Mouse (Mus musculus) T-cell, adult 2 months (primary cell): ENCODE measurements around the gene Popdc2.

Experiments used
- DNase-seq: peaks from one replicate; pipeline ENCODE4 v3.0.0; 2022; ENCODE audit warnings: low spot score

The Popdc2 gene

DNA sequence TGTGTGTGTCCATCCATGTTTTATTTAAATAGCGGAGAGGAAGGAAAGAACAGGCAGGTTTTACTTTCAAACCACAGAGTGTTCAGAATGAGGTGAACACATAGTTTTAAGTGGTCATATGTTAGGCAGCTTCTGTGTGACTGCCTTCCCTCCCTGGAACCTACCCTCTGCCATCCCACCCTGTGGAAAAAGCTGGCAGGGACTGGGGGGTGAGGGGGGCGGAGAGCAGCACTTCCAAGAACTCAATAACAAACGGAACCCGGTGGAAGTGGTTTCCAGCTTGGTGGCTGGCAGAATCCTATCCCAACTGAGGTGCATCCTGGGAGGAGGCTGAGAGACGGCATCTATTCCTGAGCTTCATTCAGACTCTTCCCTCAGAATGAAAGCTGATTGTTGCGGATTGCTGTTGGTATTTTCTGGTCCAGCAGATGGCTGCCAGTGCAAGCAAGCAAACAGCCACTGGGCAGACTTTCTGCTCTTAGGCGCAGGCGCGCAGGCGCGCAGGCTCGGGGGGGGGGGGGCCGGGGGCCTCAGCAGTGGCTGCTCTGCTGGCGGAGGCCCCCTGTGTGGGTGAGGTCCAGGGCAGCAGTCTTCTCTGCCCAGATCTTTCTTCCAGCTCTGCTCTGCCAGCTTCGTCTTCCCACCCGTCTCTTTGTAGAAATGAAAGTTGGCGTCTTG is 14.3 kb downstream of the Popdc2 start:
- peak; percentile 25 for DNase-seq

DNA sequence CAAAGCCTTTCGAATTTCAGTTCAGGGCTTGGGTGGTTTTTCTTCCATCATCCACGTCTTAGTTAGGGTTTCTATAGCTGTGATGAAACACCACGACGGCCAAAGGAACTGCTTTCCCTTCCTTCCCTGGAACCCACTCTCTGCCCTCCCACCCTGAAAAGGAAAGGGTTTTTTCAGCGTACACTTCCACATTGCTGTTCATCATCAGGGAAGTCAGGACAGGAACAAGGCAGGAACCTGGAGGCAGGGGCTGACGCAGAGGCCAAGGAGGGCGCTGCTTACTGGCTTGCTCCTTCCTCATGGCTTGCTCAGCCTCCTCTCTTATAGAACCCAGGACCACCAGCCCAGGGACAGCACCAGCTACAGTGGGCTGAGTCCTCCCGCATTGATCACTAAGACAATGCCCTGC is 14.8 kb downstream of the Popdc2 start:
- peak; percentile 8 for DNase-seq

DNA sequence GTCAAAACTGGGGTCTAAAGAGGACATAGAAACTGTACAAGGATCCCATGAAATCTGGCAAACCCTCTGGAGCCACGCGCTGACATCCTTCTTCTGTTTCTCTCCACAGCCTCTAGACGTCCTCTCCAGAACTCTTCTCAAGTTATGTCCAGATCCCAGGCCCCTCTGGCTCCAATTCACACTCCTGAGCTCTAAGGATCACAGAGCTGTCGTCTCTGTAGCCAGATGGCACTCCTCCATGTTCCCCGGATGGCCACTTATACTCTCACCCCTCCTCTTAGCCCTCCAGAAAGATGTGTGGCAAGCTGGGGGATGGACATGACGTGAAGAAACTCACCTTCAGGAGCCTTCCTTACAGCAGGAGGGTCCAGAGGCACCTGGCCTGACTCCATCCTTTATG is 15.5 kb downstream of the Popdc2 start:
- no peak for DNase-seq

DNA sequence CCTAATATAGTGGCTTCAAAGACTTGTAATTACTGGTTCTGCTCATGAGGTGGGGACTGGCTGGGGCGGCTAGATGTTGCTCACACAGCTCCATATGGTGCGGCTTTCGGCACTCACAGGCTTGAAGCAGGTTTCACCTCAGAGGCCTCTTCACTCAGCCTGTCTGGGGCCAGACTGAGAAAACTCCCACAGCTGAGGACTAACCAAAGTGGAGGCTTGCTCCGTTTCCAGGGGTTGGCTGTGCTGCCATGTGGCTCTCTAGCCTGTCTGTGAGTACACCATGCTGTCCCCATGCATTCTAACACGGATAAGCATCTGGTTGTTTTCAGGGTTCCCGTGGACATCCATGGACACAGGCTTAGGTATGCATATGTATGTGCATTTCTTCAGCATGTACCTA is 16.6 kb downstream of the Popdc2 start:
- DNase-seq, result no peak

DNA sequence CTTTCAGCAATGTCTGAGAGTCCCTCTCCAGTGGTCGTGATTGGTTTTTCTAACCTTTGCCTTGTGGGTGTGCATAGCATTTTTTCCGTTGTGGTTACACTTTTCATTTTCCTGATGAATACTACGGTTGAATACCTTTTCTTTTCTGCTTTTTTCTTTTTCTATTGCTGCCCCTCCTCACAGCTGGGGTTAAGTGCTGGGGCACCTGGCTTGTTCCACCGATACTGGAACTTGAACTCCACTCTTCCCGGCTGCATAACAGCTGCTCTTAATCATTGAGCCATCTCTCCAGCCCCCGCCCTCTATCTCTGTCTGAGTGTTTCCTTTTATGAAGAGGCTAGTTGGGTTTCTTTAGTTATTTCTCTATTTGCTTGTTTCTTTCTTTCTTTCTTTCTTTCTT is 17.1 kb downstream of the Popdc2 start:
- no peak for DNase-seq

DNA sequence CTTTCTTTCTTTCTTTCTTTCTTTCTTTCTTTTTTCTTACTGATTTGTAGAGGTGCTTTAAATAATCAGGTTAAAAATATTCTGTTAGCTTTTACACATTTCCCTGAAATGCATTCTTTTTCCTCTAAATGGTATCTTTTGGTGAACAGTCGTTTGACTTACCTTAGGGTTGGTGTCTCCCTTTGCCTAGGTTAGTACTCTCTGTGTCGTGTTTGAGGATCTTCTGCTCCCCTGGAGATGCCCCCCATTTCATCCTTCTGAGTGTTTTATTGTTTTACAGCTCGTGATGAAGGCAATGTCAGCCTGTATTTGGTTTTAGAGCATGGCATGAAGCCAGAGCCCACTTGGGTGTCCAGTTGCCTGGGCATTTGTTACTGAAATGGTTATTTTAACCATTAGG is 17.5 kb downstream of the Popdc2 start:
- DNase-seq, result no peak

DNA sequence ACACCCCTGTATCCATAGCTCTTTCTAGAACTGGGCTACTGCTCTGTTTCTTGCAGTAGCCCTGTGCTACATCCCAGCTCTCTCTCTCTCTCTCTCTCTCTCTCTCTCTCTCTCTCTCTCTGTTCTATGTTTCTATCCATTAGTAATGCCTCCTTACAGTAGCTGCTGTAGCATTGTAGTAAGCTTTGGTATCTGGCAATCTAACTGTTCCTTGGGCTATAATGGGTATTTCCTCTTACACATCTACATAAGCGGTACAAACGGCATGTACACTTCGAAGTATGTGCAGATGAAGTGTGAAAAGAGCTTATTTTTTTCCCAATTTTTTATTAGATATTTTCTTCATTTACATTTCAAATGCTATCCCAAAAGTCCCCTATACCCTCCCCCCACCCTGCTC is 17.9 kb downstream of the Popdc2 start:
- no peak for DNase-seq

DNA sequence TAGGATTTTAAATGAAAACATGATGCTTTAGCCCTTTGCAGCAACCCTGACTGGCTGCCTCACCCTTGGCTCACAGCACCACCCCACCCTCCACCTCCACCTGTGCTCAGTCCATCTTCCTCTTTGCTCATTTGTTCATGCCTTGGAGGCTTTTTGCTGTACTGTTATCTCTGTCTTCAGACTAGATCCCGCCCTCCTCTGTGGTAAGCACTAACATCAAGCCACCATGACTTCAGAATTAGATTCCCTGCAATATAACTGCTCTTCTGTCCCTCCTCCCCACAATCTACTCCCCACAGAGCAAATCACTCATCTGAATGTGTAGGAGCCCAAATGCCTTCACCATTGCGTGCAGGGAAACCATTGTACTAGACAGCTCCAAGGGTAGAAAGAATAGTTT is 21.7 kb downstream of the Popdc2 start:
- DNase-seq, result no peak

DNA sequence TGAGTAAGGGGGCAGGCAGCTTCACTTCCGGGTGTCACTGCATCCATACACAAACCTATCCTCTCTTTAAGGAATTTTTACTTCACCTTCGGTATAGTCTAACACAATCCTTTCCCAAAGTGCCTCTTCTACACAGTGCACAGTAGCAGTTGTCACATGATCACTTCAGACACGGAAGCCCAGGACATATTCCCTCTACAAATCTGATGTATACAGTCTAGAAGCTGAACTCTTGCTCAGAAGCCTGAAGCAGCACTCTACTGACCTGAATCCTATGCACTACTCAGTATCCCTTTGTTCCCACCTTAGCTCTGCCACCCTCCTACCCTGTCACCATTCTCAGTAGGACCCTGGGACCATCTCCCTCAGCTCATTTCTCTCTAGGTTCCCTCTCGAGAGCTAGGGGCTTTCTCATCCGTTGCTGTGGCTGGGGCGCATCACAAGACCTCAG is 23.2 kb downstream of the Popdc2 start:
- DNase-seq, result no peak

DNA sequence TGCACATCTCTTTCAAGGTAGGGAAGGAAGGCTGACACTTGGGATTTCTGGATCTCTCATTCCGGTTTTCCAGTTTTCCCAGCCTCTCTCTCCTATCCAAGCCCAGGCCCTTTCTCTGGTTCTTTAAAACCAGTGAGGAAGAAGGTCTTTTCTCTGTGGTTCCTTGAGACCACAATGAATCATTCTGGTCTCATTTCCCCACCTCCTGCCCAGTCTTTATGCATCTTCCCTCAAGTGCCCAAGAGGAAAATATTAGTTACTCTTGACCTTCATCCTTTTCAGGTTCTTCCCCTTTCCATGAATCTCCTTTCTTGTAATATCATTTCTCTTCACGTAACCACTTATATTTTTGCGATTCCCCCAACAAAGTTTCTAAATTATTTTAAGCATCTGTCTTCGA is 23.7 kb downstream of the Popdc2 start:
- DNase-seq, result no peak

DNA sequence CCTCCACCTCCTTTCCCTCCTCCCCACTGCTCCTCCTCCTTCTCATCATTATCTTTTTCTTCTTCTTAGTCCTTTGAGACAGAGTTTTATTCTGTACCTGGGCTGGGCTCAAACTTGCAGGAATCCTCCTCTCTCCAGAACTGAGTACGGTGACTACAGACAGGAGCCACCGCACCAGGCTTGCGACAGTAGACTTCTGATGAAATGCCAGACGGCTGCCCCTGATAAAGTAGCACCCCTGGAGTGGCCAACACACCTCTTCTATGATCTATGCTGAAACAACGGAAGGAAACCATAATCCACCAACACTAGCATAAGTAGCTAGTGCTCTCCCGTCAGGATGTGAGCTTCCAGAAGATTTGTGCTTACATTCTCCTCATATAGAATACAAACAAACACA is 25.4 kb downstream of the Popdc2 start:
- no peak for DNase-seq

DNA sequence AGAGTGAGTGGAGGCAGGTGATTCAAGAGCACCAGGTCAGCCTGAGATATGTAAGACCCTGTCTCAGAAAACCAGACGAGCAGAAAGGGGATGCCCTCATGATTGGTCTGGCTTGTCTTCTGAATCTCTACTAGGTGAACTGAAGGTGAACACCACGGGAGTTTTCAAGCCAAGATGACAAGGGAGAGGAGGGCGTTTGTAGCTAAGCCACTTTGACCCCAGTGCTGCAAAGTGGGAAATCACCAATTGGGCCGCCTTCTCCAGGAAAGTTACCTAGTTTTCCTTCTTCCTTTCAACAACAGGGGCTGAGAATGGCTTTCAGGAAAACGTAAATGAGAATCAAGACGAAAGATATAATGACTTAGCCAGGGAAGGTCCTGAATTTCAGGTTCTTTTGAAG is 26.7 kb downstream of the Popdc2 start:
- no peak for DNase-seq

DNA sequence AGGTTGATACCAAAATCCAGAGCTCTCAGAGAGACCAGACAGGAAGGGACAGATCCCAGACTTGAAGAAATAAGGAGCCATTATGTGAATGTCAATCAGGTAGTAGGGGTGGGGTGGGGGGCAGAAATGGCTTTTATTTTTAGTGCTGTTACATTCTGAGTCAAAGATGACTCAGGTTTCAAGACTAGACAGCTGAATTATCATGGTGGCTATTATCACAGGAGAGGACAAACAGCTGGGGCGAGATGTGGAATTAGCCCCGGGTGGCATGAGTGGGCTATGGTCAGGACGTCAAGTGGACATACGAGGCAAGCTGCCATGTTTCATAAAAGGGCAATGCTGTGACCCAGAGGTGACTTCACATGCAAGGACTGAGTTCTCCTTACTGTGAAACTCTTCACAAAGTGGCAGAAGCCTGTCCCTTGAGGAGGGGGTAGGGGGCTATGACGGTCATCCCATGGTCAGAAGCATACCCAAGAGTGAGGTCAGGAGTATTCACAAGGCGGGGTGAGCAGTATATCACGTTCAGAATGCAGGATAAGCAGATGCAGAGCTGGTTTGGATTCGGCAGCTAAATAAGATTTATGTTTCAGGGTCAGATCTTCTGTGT is 27.4 kb downstream of the Popdc2 start:
- no peak for DNase-seq

DNA sequence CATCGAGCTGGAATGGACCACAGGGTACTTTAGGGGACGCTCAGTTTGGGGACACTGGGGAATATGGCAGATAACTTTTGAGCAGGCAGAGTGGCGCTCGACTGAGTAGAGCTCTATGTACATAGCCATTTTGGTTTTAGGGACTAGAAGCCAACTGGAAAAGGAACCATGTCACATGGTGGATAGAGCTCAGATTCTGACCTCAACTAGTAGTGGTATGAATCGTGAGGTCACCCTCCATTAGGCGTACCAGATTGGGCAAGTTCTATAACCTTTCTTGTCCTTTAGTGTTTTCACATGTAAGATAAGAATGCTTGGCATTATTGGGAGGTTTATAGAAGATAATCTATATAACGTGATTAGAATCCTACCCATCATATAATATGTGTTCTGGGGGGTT is 28.3 kb downstream of the Popdc2 start:
- no peak for DNase-seq

DNA sequence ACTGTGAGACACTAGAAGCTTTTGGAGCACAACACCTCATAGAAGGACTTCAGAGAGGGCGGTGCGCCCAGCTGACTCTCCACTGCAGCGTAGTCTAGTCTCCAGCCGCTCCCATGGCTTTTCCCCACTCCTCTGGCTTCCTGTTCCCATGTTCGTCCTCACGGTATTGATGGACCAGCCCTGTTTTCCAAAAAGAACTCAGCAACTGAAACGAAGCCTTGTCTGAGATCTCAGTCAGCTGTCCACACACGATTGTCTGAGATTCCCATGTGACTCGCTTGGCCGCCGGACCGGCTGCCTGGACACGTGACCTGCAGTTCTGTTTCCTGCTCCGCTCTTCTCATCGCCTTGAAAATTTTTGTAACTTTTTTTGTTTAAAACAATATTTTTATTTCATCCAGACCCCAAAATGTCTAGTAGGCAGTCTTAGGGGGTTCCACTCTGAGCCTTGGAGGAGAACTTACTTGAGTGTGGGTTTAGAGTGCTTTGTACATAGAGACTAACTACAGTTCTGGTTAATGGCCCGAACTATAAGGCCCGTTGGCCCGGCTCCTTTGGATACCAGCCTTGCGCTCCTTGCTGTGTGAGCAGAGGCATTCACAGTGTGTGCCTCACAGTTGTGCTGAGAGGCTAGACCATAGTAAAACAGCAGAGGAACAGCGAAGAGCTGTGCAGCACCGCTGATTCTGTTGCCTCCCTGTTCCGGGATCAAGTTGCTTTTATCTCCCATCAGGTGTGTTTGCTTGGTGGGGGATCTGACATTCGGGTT is 30.3 kb downstream of the Popdc2 start:
- no peak for DNase-seq

DNA sequence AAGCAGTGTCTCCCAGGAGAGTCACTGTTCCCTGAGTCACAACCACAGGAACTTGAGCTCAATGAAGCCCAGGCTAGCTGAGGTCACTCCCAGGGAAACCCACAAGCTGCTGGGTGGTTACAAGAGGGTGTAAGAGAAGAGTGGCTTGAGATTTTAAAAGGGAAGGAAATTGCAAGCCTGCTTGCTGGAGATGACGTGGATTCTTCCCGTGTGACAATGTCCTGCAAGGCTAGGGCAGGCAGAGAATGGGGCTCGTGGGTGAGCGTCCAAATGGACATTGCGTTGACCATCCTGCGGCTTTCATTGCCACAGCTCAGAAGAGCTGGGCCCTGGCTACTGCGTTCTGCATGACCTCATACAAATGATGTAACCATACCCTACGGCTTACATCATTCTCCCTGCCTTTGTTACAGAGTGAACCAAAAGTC is 32.2 kb downstream of the Popdc2 start:
- DNase-seq, result no peak

DNA sequence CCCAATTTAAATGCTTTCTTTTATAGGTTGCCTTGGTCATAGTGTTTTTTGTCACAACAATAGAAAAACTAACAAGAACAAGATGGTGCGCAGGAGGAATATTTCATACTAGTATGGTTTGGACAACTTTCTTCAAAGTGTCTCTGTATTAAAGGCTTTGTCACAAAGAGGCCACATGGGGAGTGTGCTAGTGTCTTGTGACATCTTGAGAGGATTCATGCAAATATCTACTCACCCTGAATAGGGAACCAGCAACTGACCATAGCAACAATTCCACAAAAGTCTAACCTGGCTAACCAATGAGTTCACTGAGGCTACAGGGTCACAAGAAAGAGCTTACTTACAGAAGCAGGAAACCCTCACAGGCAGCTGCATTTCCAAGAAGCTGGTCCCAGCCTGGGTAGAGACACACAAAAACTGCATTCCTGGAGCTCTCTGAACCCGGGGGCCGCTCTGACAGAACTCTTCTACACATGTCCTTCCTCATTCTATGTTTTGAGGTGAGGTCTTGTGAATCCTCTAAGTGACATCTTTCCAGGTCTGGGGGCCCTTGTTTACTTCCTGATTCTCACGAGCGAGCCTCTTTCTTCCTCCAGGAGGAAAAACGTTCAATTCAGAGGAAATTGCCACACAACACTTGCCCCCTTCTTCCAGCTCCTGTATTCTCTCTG is 33.2 kb downstream of the Popdc2 start:
- DNase-seq, result no peak

DNA sequence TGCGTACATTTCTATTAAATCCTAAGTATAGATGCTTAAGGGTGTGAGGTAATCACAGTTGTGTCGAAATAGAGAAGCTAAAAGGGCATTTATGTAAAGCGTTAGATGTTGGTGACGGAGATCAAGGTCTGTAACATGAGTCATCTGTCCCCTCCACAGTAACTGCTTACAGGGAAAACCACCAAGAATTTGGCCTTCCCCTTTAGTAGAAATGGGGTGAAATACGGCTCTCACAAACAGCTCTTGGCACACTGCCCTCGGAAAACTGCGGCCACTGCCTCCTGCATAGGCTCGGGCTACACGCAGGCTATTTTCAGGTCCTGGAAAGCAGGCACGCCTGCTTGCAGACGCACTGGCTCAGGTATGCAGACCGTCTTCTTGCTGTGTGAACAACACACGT is 34.1 kb downstream of the Popdc2 start:
- no peak for DNase-seq

DNA sequence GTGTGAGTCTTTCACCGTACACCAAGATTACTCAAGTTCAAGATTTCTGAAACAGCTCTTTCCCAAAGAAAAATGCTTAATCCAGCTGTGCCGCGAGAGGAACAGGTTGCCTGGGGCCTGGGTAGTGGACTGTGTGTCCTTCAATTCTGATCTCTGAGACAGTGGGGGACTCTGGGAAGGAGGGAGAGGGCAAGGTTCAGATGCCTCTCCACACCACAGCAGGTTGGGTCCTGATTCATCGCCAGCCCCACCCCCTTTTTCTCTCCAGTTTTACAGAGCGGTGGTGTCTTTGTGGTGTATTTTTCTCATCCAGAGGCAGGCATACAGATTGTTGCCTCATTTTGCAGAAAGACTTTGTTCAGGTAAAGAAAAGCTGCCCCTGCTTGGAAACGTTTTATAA is 36.3 kb downstream of the Popdc2 start:
- no peak for DNase-seq

DNA sequence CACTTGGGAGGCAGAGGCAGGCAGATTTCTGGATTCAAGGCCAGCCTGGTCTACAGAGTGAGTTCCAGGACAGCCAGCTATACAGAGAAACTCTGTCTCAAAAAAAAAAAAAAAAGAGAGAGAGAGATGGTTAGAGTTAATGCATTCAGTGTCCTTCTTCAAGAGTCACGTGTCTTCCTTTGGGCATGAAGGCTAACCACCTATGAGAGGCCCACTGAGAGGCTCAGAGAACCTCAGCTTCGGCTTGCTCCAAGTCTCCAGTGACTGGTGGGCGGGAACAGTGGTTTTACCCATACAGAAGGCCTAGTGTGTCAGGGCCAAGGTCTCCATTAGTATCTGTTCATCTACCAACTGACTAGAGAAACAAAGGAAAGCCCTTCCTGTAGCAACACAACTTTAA is 37.1 kb downstream of the Popdc2 start:
- no peak for DNase-seq

DNA sequence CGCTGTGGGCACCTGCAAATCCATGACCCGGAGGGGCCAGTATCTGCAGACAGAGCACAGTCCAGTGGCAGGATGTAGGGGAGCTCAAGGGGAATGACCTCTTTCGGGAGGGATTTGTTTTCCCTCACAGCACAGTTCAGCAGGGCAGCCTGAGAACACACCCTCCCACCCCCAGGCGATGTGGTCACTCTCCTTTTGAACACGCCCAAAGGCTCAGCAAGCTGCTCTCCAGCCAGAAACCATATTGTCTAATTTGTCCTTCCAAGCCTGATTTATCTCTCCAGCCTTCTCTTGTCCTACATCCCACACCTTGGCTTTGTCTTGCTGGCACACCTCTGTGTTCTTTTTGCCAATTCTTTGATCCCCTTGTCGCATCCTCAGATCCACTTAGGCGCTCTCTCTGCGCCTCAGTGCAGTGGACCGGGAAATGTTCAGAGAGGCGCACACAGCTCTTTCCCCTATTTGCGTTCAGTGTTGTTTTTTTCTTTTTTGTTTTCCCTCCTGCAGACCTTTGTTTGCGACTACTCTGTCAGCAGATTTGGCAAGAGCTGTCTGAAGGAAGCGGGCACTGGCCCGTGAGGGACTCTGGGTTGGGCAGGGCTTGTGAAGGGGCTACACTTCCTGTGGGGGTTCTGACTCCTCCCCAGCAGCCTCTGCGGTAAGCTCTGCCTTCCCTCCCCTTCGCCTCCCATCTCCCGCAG is 37.7 kb downstream of the Popdc2 start:
- peak; percentile 20 for DNase-seq

DNA sequence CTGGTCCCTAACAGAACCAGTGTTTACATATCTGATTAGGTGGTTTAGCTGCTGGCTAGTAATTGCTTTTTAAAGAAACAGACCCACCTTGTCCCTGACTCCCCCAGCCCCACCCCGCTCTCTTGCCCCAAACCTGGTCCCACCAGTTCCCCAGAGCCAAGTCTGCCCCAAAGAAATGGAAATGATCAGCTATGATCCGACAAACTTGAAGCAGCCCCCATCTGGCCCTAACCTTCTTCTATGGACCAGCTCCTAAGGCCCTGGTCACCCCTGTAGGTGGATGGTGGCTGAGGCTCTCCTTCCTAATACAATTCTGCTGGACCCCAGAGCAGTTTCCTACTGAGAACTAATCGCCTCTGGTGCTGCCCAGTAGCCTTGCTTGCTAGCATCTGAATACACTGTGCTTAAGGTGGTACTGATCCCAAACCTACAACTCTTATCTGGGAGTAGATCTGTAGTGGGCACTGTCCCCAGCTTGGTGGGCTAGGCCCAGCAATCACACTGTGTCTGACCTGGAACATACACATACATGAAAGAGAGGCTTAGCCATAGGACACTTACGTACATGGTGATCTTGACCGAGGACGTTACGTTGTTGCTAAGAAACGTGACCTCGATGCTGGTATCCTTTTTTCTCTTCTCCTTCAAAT is 38.4 kb downstream of the Popdc2 start:
- no peak for DNase-seq
